In the genomic region with DNA sequence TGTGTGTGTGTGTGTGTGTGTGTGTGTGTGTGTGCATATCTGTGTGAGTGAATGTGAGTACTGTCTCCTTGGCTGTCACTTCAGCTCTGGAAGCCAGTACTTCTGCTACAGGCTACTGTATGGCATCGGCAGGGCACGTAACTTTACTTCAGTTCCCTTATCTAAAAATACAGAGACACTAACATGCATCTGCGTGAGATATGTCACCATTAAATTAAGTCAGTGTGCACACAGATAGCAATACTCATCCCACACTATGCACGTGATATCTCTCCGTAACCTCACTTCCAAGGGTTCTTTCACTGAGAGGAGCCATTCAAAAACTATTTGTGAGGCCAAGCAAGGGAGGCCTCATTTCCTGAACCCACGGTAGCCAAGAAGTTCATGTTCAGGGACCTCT, we compare ENCODE assay signal across 15 mouse cellular contexts.
DNase-seq lines count a peak whose midpoint lies in the region; ATAC-seq and TF ChIP-seq lines count a peak whose summit lies in the region.
"Had no signal": no experiment of that assay in that cellular context is flagged by ENCODE, and none has a peak within 500 bp of the region (broad histone marks: within the 10 kb centered on the region; RNA-seq: fewer than 3 reads in every experiment).

No protein-coding gene starts in this region.

- ATAC-seq in intestine, embryonic 16.5 days, result peak; percentile 82
- ATAC-seq: forebrain, embryonic 14.5 days; midbrain, embryonic 15.5 days; Patski had no signal

- no peaks in the 10 kb centered on the region for H3K27me3 ChIP-seq in MEL (ENCODE audit: control insufficient read depth in 1 of 2, insufficient read depth in 2 of 2, low read length in 2 of 2)
- no peaks in the 10 kb centered on the region for H3K27me3 ChIP-seq in intestine, embryonic 16.5 days (replicated peaks; ENCODE audit: control insufficient read depth, insufficient read depth, low read length)
- H3K27me3 ChIP-seq in hindbrain, embryonic 10.5 days (ENCODE audit: insufficient read depth, poor library complexity, severe bottlenecking), result no peaks in the 10 kb centered on the region
- H3K27me3 ChIP-seq: heart, embryonic 15.5 days; midbrain, embryonic 15.5 days; Patski had no signal

- 43% methylated on average over 6 of the region's 6 CpGs for WGBS in bone marrow, adult 2 months
- WGBS in intestine, embryonic 16.5 days, result 79% methylated on average over 6 of the region's 6 CpGs
- 73% methylated on average over 6 of the region's 6 CpGs for WGBS in macrophage (ENCODE audit: missing documents)
- 85% methylated on average over 6 of the region's 6 CpGs for WGBS in hindbrain, embryonic 10.5 days

- TF ChIP-seq CTCF in MEL (IDR thresholded peaks at IDR 0.05 in 2 of 3, conservative IDR thresholded peaks at IDR 0.05 in 1 of 3; ENCODE audit: control insufficient read depth in 1 of 3, insufficient read depth in 1 of 3, low read depth in 2 of 3, low read length in 3 of 3, poor library complexity in 1 of 3, severe bottlenecking in 1 of 3), result no peak
- TF ChIP-seq CTCF in bone marrow, adult 2 months (IDR thresholded peaks at IDR 0.05; ENCODE audit: control insufficient read depth, insufficient read depth, low read length), result no peak

- no peak for TF ChIP-seq RAD21 in MEL (IDR thresholded peaks at IDR 0.05; ENCODE audit: low read depth, low read length)

- H3K9ac ChIP-seq in MEL (ENCODE audit: control insufficient read depth, low read depth, low read length, poor library complexity, severe bottlenecking), result peak overlapping the region; percentile 7; the same call in 1 of the 2 replicates
- H3K9ac ChIP-seq in intestine, embryonic 16.5 days (ENCODE audit: low read depth, low read length), result no peak overlapping the region
- H3K9ac ChIP-seq: heart, embryonic 15.5 days; hindbrain, embryonic 14.5 days; midbrain, embryonic 15.5 days had no signal

- H3K4me1 ChIP-seq in MEL (ENCODE audit: control insufficient read depth in 1 of 2, insufficient read depth in 2 of 2, low read length in 2 of 2), result peaks cover 21 to 47% of the 10 kb centered on the region in 2 experiments
- peaks cover 8% of the 10 kb centered on the region for H3K4me1 ChIP-seq in bone marrow, adult 2 months (ENCODE audit: control insufficient read depth, insufficient read depth, low read length)
- H3K4me1 ChIP-seq in intestine, embryonic 16.5 days (ENCODE audit: control insufficient read depth, insufficient read depth, low read length), result no peaks in the 10 kb centered on the region
- H3K4me1 ChIP-seq in hindbrain, embryonic 10.5 days (replicated peaks), result no peaks in the 10 kb centered on the region; the same call in 1 of the 2 replicates
- H3K4me1 ChIP-seq: heart, embryonic 15.5 days had no signal

- peaks cover 0 to 36% of the 10 kb centered on the region in 2 experiments; a peak in 2 of 4 replicates for H3K36me3 ChIP-seq in MEL (ENCODE audit: control insufficient read depth in 1 of 2, insufficient read depth in 2 of 2, low read length in 2 of 2)
- no peaks in the 10 kb centered on the region for H3K36me3 ChIP-seq in intestine, embryonic 16.5 days (ENCODE audit: control insufficient read depth, insufficient read depth, low read length)
- H3K36me3 ChIP-seq in macrophage (ENCODE audit: inconsistent target), result no peaks in the 10 kb centered on the region
- H3K36me3 ChIP-seq in hindbrain, embryonic 10.5 days, result peaks cover 26% of the 10 kb centered on the region
- H3K36me3 ChIP-seq: heart, embryonic 15.5 days; midbrain, embryonic 15.5 days had no signal

- peak; percentile 96 for TF ChIP-seq EP300 in MEL (IDR thresholded peaks at IDR 0.05; ENCODE audit: low read depth in 1 of 2, low read length in 2 of 2)

- H3K4me3 ChIP-seq in MEL (ENCODE audit: control insufficient read depth in 1 of 2, insufficient read depth in 1 of 2, low read depth in 2 of 2, low read length in 2 of 2) (no peak overlapping the region), macrophage (ENCODE audit: inconsistent target) (no peak overlapping the region)
- no peak overlapping the region for H3K4me3 ChIP-seq in bone marrow, adult 2 months (replicated peaks; ENCODE audit: control insufficient read depth, low read depth, low read length)
- no peak overlapping the region for H3K4me3 ChIP-seq in intestine, embryonic 16.5 days (ENCODE audit: low read length)
- no peak overlapping the region for H3K4me3 ChIP-seq in hindbrain, embryonic 10.5 days
- H3K4me3 ChIP-seq: heart, embryonic 15.5 days; midbrain, embryonic 15.5 days had no signal

- no peak for TF ChIP-seq POLR2A in MEL (IDR thresholded peaks at IDR 0.05; ENCODE audit: control insufficient read depth in 1 of 2, insufficient read depth in 1 of 2, low read depth in 1 of 2, low read length in 2 of 2, poor library complexity in 1 of 2)
- TF ChIP-seq POLR2A in bone marrow, adult 2 months (IDR thresholded peaks at IDR 0.05; ENCODE audit: borderline replicate concordance, control insufficient read depth, low read depth, low read length), result no peak

- H3K9me3 ChIP-seq in MEL (replicated peaks; ENCODE audit: insufficient read depth, low read length), result no peaks in the 10 kb centered on the region
- H3K9me3 ChIP-seq in intestine, embryonic 16.5 days (ENCODE audit: control insufficient read depth, low read length), result no peaks in the 10 kb centered on the region
- H3K9me3 ChIP-seq in hindbrain, embryonic 10.5 days, result no peaks in the 10 kb centered on the region
- H3K9me3 ChIP-seq: midbrain, embryonic 15.5 days had no signal

- no peak overlapping the region for H3K4me2 ChIP-seq in intestine, embryonic 16.5 days (ENCODE audit: low read depth, low read length)
- H3K4me2 ChIP-seq: heart, embryonic 15.5 days; hindbrain, embryonic 14.5 days; midbrain, embryonic 15.5 days had no signal

- peak overlapping the region; percentile 93 for H3K27ac ChIP-seq in MEL (ENCODE audit: control insufficient read depth, low read depth, low read length)
- peak overlapping the region; percentile 91 for H3K27ac ChIP-seq in bone marrow, adult 2 months (ENCODE audit: control insufficient read depth, insufficient read depth, low read depth, low read length, poor library complexity)
- no peak overlapping the region for H3K27ac ChIP-seq in intestine, embryonic 16.5 days (ENCODE audit: low read length)
- H3K27ac ChIP-seq in macrophage, result peak overlapping the region; percentile 19; the same call in 1 of the 2 replicates
- no peak overlapping the region for H3K27ac ChIP-seq in hindbrain, embryonic 10.5 days
- H3K27ac ChIP-seq: heart, embryonic 15.5 days; hindbrain, embryonic 14.5 days; midbrain, embryonic 15.5 days had no signal

- DNase-seq in MEL (ENCODE audit: low read depth, low spot score), result peak; percentile 89
- DNase-seq in yolk sac, embryonic 10.5 days (ENCODE audit: low spot score), result no peak
- DNase-seq in hindbrain, embryonic 10.5 days (ENCODE audit: low spot score), result no peak
- no peak for DNase-seq in left cerebral cortex, adult 11 months (ENCODE audit: low spot score)
- DNase-seq: cerebellum, adult 11-12 months; kidney, adult 2 months; lung, postnatal 36 days had no signal

- H3K79me2 ChIP-seq in MEL (ENCODE audit: control insufficient read depth, insufficient read depth, low read length, poor library complexity) (no peaks in the 10 kb centered on the region), macrophage (ENCODE audit: inconsistent target) (no peaks in the 10 kb centered on the region)

TF ChIP-seq in MEL, 35 proteins besides CTCF, POLR2A, EP300 and RAD21 (continues in another document):
- TF ChIP-seq USF2 (IDR thresholded peaks at IDR 0.05; ENCODE audit: borderline replicate concordance in 1 of 2, insufficient read depth in 1 of 2, low read depth in 1 of 2, low read length in 2 of 2), result no peak
- TF ChIP-seq NELFE (IDR thresholded peaks at IDR 0.05; ENCODE audit: low read depth, low read length), result no peak
- TF ChIP-seq UBTF (IDR thresholded peaks at IDR 0.05; ENCODE audit: borderline replicate concordance, insufficient read depth, low read depth, low read length), result no peak
- TF ChIP-seq KAT2A (conservative IDR thresholded peaks at IDR 0.05; ENCODE audit: low read depth, low read length), result no peak
- TF ChIP-seq ETS1 (IDR thresholded peaks at IDR 0.05; ENCODE audit: low read depth, low read length), result peak; percentile 90
- TF ChIP-seq ZMIZ1 (IDR thresholded peaks at IDR 0.05; ENCODE audit: low read depth, low read length), result no peak; the same call in 1 of the 2 replicates
- no peak for TF ChIP-seq CHD2 (IDR thresholded peaks at IDR 0.05; ENCODE audit: low read length)
- no peak for TF ChIP-seq TBP (IDR thresholded peaks at IDR 0.05; ENCODE audit: low read depth, low read length)
- TF ChIP-seq POLR2AphosphoS5 (IDR thresholded peaks at IDR 0.05; ENCODE audit: borderline replicate concordance, low read depth, low read length), result no peak
- TF ChIP-seq SMC3 (IDR thresholded peaks at IDR 0.05; ENCODE audit: low read depth, low read length), result no peak
- no peak for TF ChIP-seq MAZ (IDR thresholded peaks at IDR 0.05; ENCODE audit: low read depth, low read length)
- TF ChIP-seq GABPA (IDR thresholded peaks at IDR 0.05; ENCODE audit: low read depth, low read length), result no peak
- TF ChIP-seq GATA1 (IDR thresholded peaks at IDR 0.05; ENCODE audit: low read depth, low read length), result peak; percentile 98
- TF ChIP-seq ELF1 (IDR thresholded peaks at IDR 0.05; ENCODE audit: low read depth, low read length), result no peak
- TF ChIP-seq SIN3A (IDR thresholded peaks at IDR 0.05; ENCODE audit: low read length), result 0 out of 2 replicates have a peak, but pooled peaks have one; percentile 46
- TF ChIP-seq CHD1 (IDR thresholded peaks at IDR 0.05; ENCODE audit: low read depth, low read length), result no peak
- no peak; the same call in 1 of the 2 replicates for TF ChIP-seq MAFK (IDR thresholded peaks at IDR 0.05; ENCODE audit: borderline replicate concordance, low read depth, low read length)
- no peak for TF ChIP-seq MYB (IDR thresholded peaks at IDR 0.05; ENCODE audit: low read depth, low read length)
- no peak for TF ChIP-seq ZKSCAN1 (IDR thresholded peaks at IDR 0.05; ENCODE audit: low read depth, low read length)
- peak; percentile 76 for TF ChIP-seq MYC (IDR thresholded peaks at IDR 0.05; ENCODE audit: low read depth, low read length)
- peak; percentile 66; the same call in 1 of the 2 replicates for TF ChIP-seq BHLHE40 (IDR thresholded peaks at IDR 0.05; ENCODE audit: borderline replicate concordance, low read depth, low read length)
- no peak for TF ChIP-seq MEF2A (IDR thresholded peaks at IDR 0.05; ENCODE audit: extremely low read depth, insufficient replicate concordance, low read depth, low read length, poor library complexity, severe bottlenecking)
- TF ChIP-seq RCOR1 (IDR thresholded peaks at IDR 0.05; ENCODE audit: low read depth, low read length), result peak; percentile 65; the same call in 1 of the 2 replicates
- TF ChIP-seq JUND (IDR thresholded peaks at IDR 0.05; ENCODE audit: low read depth, low read length), result 0 out of 2 replicates have a peak, but pooled peaks have one; percentile 13
- TF ChIP-seq E2F4 (IDR thresholded peaks at IDR 0.05; ENCODE audit: borderline replicate concordance, low read depth, low read length), result no peak
- no peak for TF ChIP-seq ZC3H11A (IDR thresholded peaks at IDR 0.05; ENCODE audit: low read depth, low read length)
- peak; percentile 98 for TF ChIP-seq TCF12 (IDR thresholded peaks at IDR 0.05; ENCODE audit: low read depth, low read length)

Comparison
In these comparisons a context has a peak if more than half of its experiments do, and no peak if none do; other contexts are left out.
1. H3K27ac ChIP-seq: peak in MEL (single experiment), bone marrow, adult 2 months (single experiment) and macrophage (single experiment); none in intestine, embryonic 16.5 days (single experiment) and hindbrain, embryonic 10.5 days (single experiment).